Mouse (Mus musculus): ENCODE measurements around the gene Maob.

The Maob gene

DNA sequence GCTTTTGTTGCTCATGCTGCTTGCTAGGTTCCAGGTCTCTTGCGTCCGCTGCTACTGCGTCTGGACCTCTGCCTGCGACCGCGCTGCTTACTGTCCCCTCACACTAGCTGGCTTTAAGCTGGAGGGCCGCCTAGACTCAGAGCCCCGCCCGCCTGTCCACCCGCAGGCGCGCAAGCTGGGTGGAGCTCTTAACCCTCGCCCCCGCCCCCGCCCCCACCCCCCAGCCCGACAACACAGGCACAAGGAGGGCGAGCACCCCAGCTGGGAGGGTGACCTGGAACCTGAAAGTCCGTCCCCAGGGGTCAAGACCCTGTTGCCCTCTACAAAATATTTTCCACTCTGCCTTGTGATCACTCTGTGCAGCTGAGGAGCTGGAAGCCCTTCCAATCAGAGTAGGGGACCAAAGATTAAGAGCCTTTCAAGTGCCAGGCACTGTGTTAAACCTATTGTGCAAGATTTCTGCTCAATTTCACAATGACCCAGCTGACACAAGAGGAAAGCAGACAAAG, at the start of gene Maob:
TSS of gene Maob (minus strand) at position 106 of the 509 bp plus-strand sequence.
- no peak for DNase-seq

DNA sequence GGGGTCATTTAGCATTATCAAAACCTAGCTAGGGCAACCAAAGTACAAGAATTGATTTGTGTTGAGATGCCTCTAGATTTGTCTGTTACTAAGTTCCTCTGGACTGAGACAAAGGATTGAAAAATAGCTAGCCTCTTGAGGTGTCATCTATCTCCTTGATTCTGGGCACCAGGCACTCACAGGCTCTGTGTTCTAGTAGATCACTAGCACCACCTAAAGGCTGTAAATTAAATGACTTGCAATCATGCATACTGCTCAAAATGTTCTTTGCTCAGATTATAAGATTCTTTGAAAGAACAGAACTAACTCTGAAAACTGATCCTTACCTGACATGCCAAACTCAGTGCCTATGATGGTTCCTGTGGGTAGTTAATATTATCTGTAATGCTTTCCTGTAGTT, 43.1 kb upstream of the Maob start:
- DNase-seq, result no peak

DNA sequence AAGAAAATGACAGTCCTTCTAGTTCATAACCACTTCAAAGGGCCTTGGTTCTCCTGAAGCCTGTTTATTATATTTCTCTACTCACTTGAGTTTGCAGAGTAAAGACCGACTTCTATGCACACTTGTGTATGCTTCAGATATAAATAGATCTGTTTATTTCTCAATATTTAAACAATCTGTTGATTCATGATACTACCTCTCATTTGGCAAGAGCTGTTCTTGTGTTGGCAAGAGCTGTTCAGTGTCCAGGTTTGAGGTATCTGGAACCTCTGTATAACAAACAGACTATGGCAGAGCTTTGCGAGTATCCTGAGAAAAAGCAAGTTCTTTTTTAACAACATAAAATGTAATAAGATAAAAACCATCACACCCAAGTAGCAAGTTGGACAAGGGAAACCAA, 28.9 kb upstream of the Maob start:
- no peak for DNase-seq

DNA sequence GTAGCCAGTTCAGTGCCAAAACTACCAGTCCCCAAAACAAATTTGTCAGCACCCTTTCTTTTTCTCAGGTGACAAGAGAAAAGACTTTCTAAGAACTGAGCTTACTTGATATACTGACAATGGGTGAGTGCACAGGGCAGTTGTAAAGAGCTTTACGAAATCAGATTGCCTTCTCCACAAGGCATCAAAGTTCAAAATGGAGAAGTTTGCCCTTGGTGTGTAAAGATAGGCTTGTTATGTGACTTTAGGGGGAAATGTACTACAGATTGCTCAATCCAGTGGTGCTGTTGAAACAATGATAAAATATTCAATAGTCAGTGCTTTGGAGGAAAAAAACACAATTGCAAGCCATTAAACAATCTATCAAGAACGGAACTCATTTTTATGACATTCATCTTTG, 24.3 kb upstream of the Maob start:
- no peak for DNase-seq

DNA sequence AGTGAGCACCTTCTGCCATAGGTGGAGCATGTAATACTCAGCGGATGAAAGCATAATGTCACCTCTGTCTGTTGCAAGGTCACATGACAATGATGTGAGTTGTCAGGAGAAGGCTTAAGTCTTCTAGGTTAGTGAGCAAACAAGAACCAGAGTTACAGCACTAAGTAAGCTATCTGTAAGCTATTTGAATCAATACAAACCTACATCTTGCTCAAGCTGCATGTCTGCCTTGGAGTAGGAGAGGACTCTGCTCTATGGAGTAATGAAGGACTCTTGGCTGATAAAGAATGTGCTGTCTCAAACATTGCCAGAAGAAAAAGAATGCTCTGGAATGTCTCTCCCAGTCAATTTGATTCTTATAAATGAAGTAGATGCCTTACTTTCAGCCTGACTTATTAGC, 20.1 kb upstream of the Maob start:
- no peak for DNase-seq

DNA sequence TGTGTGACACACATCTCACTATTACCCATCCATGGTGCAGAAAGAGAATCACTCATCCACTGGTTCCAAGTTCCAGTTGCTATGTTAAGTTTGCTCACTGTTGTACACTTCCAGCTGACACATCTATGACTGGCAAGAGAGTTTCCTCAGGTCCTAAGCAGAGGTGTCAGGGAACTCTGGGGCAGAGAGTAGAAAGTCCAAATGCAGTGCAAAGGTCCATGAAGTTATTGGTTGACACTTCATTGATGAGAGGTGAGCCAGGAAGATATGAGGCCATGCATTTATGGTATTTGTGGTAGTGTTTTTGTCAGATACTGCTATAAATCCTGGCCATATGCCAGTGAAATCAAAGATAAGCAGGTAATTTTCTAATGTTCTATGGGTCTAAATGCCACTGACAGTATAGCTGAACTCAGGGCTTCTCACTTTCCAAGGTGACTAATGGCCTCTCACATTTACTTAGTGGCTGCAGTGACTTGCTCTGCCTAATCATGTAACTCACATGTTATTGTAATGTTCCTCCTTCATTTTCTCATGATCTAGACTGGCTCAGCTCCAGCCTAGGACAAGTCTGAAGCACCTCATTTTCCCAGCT, 19.4 kb upstream of the Maob start:
- DNase-seq, result no peak

DNA sequence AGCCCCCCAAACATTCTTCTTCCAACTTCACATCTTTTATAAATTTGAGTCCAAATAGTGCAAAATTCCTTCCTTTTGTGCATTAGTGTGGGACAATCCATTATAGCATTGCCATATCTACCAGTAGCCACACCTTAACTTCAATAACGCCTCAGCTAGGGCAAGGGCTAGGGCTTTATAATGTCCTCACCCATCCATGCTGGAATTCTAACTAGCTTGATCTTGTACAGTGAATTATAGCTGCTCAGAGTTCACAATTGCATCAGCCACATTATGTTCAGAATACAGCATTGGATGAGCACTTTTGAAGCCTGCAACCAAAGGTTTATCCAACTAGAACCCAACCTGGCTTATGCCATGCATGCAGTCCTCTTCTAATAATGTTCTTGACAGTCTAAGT, 8.9 kb upstream of the Maob start:
- no peak for DNase-seq

- no peak for DNase-seq
These were observed 1.2 kb downstream of the Maob start for GRCm38 (mm10) chrX:16815965-16816364.

DNA sequence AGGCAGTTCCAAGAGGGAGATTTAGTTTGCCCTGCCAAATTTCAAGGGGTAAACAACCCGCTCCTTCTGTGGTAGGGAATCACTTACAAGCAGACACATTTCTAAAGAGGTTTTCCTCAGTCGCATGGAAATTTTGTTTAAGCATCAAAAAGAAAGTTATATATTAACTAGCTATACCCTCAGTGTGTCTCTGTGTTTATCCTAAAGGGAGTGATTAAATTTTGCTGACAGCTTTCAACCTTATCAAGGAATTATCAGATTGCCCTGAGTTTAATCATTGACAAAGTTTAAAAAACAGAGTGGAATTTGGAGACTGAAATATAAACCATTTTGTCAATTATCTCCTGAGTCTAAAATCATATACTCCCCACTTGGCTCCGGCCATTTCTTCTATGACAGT, 5.1 kb downstream of the Maob start:
- DNase-seq, result no peak

GRCm38 (mm10) chrX:16767453-16767852, 49.7 kb downstream of the Maob start:
- no peak for DNase-seq

GRCm38 (mm10) chrX:16766156-16766555, 51.0 kb downstream of the Maob start:
- DNase-seq, result no peak

DNA sequence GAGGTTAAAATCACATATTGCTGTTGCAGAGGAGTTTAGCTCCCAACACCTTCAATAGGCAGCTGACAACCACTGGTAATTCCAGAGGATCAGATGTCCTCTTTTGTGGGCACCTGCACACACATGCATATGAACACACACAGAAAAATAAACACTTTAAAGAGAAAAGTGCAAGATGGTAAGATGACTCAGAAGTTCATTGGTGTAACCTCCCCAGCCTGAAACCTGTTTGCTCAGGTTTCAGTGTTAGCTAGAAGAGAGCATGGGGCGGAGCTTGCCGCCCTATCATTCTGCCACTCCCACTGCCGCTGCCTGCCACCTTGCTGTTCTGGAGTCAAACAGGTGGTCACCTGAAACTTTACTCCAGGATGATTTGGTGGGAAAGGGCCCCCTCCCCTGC, 55.7 kb downstream of the Maob start:
- no peak for DNase-seq

- DNase-seq, result no peak
These were observed 62.4 kb downstream of the Maob start for GRCm38 (mm10) chrX:16754761-16755160.

- DNase-seq, result no peak
These were observed 68.2 kb downstream of the Maob start for GRCm38 (mm10) chrX:16748932-16749331.

GRCm38 (mm10) chrX:16714033-16714432, 103.1 kb downstream of the Maob start:
- DNase-seq, result no peak

GRCm38 (mm10) chrX:16706094-16706493, 111.1 kb downstream of the Maob start:
- no peak for DNase-seq
